Mouse (Mus musculus) megakaryocyte, embryonic 14.5 days (primary cell): ENCODE data around the gene Gpx3.

Experiments used
- FLI1 ChIP-seq: IDR thresholded peaks from 2 replicates; pipeline ENCODE4 v1.6.1; 2012; ENCODE audit warnings: low read length, inconsistent platforms, mixed read lengths
- GATA1 ChIP-seq: IDR thresholded peaks from 3 replicates; pipeline ENCODE4 v1.6.1; 2012; ENCODE audit warnings: mixed read lengths, low read length, inconsistent platforms, borderline replicate concordance

DNA sequence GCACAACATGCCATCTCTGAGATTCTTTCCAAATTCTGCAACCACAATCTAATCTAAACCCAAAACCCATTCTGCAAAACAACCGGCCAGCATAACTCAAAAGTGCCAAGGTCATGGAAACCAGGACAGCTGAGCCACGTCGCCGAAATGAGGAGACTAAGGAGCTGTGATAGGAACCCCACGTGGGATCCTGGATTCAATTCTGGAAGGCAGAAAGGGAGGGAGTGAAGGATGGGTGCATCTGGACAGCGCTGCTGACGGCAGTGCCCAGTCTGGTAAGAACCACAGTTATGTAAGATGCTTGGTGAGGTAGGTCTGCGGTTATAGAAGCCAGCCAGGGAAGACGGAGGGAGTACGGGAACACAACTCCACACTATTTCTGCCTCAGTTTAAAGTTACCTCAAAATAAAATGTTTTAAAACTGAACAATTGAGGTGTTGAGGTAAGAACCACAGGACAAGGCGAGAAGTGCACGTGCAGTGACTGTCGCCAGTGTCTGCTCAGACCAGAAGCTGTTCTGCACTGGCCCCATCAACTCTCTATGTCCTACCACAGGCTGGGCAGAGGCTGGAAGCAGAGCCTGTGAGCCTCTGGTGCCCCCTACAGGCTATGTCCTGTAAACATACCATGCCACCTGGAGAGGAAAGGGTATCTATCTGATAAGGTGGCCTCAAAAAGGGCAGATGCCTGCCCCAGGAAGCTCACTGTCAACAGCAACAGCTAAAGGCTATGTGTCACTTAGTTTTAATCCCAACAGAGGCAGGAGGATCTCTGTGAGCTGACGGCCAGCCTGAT lies 25.3 kb downstream of the Gpx3 start:
- no peak for TF ChIP-seq FLI1
- TF ChIP-seq GATA1, result no peak
